ENCODE assay signal across 21 mouse cellular contexts in the genomic region with DNA sequence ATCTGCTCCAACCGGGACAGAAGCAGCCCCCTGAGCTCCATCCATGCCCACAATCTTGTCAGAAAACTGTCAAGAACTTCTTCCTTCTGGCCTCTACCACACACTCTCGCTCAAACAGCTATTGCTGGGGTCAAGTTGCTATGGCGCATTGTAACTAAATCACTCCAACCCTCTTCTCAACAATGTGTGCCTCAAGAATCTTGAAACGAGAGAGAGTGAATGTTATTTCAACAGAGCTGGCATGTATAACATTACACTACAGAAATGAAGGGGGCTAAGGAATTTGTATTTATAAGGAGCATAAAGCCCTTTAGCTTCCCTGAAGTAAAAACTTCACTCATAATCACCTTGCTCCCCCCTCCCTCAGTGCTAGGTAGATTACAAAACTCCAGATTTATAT. TPM values are rescaled to one million over a fixed set of nuclear protein-coding genes. Genes with fewer than 3 reads are reported as not detected.
"Had no signal": no experiment of that assay in that cellular context is flagged by ENCODE, and none has a peak within 500 bp of the region (broad histone marks: within the 10 kb centered on the region; RNA-seq: fewer than 3 reads in every experiment).

No protein-coding gene starts in this region.

- H3K4me2 ChIP-seq: liver, embryonic 11.5 days; midbrain, embryonic 11.5 days had no signal

- H3K9ac ChIP-seq: liver, embryonic 14.5 days had no signal

- H3K4me3 ChIP-seq: left cerebral cortex, adult 2 months had no signal

- ATAC-seq: intestine, postnatal 0 days had no signal

- DNase-seq: kidney, adult 2 months; kidney, postnatal 36 days; layer of hippocampus, postnatal 36 days; midbrain, embryonic 14.5 days; thymus, postnatal 25 days had no signal

- H3K27ac ChIP-seq: left cerebral cortex, adult 2 months; liver, embryonic 14.5 days had no signal

RNA-seq across cellular contexts. Expression of a gene that starts 37.3 kb away (rescaled TPM):
- polyA plus RNA-seq: intestine, embryonic 14.5 days; kidney, adult 2 months; kidney, embryonic 16.5 days; limb, embryonic 11.5 days; limb, embryonic 14.5 days; liver, embryonic 11.5 days; liver, embryonic 14.5 days; midbrain, embryonic 11.5 days; midbrain, embryonic 14.5 days; midbrain, postnatal 0 days; neural tube, embryonic 11.5 days; neural tube, embryonic 14.5 days; small intestine, adult 2 months; spleen, adult 2 months; stomach, embryonic 16.5 days; thymus, postnatal 0 days had no signal
